Mouse (Mus musculus): Measurements from ENCODE around the gene Ubxn7. TPM values are rescaled to one million over a fixed set of nuclear protein-coding genes. Genes with fewer than 3 reads are reported as not detected.

The Ubxn7 gene
- polyA plus RNA-seq, 2 experiments, result 18.6 to 23.7 TPM

DNA sequence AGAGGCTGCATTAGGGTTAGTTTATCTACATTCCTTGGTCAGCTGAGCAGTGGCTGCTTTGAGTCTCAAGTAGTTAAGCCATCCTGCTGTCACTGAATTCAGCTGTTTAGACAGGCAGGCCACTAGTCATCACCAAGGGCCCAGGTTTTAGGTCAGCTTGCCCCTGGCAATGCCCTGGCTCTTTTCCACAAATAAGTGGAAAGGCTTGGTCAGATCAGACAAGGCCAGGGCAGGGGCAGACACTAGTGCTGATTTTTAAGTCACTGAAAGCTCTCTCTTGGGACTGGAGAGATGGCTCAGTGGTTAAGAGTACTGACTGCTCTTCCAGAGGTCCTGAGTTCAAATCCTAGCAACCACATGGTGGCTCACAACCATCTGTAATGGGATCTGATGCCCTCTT lies 4.9 kb downstream of the Ubxn7 start:
- Histone ChIP-seq H3K4me2 (replicated peaks; ENCODE audit: low read depth, low read length, severe bottlenecking) (no peak overlapping the region), H3K36me3 (ENCODE audit: control insufficient read depth, insufficient read depth, low read length) (no peaks in the 10 kb centered on the region), H3K27me3 (ENCODE audit: control insufficient read depth, insufficient read depth, low read length) (no peaks in the 10 kb centered on the region), H3K4me3 (replicated peaks; ENCODE audit: low read length) (no peak overlapping the region), H3K27ac (replicated peaks; ENCODE audit: low read depth, low read length) (no peak overlapping the region), H3K4me1 (ENCODE audit: control insufficient read depth, insufficient read depth, low read length) (no peaks in the 10 kb centered on the region), H3K9ac (ENCODE audit: low read depth, low read length, severe bottlenecking) (no peak overlapping the region), H3K9me3 (ENCODE audit: control insufficient read depth, low read length) (no peaks in the 10 kb centered on the region)
- no peak for DNase-seq (ENCODE audit: low spot score)
- no peak for ATAC-seq (ENCODE audit: low FRiP score, low read depth)
- TF ChIP-seq POLR2A (IDR thresholded peaks at IDR 0.05; ENCODE audit: borderline replicate concordance, extremely low read depth, insufficient read depth, insufficient read length), result no peak

- Histone ChIP-seq H3K9me3 (ENCODE audit: control insufficient read depth, low read length) (no peaks in the 10 kb centered on the region), H3K4me1 (ENCODE audit: control insufficient read depth, insufficient read depth, low read length) (no peaks in the 10 kb centered on the region), H3K4me3 (replicated peaks; ENCODE audit: low read length) (no peak overlapping the region), H3K36me3 (ENCODE audit: control insufficient read depth, insufficient read depth, low read length) (no peaks in the 10 kb centered on the region), H3K9ac (ENCODE audit: low read depth, low read length, severe bottlenecking) (no peak overlapping the region), H3K4me2 (replicated peaks; ENCODE audit: low read depth, low read length, severe bottlenecking) (no peak overlapping the region), H3K27ac (replicated peaks; ENCODE audit: low read depth, low read length) (no peak overlapping the region), H3K27me3 (ENCODE audit: control insufficient read depth, insufficient read depth, low read length) (no peaks in the 10 kb centered on the region)
- TF ChIP-seq POLR2A (IDR thresholded peaks at IDR 0.05; ENCODE audit: borderline replicate concordance, extremely low read depth, insufficient read depth, insufficient read length), result no peak
- ATAC-seq (ENCODE audit: low FRiP score, low read depth) (no peak), DNase-seq (ENCODE audit: low spot score) (no peak)
- WGBS, result 81% methylated on average over 1 of the region's 1 CpGs
Observed at GRCm38 (mm10) chr16:32340451-32340850, 8.4 kb downstream of the Ubxn7 start.

- DNase-seq (ENCODE audit: low spot score), result no peak
- no peak for ATAC-seq (ENCODE audit: low FRiP score, low read depth)
- Histone ChIP-seq H3K4me2 (replicated peaks; ENCODE audit: low read depth, low read length, severe bottlenecking) (no peak overlapping the region), H3K36me3 (ENCODE audit: control insufficient read depth, insufficient read depth, low read length) (no peaks in the 10 kb centered on the region), H3K9ac (ENCODE audit: low read depth, low read length, severe bottlenecking) (no peak overlapping the region), H3K4me1 (ENCODE audit: control insufficient read depth, insufficient read depth, low read length) (no peaks in the 10 kb centered on the region), H3K27ac (replicated peaks; ENCODE audit: low read depth, low read length) (no peak overlapping the region), H3K27me3 (ENCODE audit: control insufficient read depth, insufficient read depth, low read length) (no peaks in the 10 kb centered on the region), H3K4me3 (replicated peaks; ENCODE audit: low read length) (no peak overlapping the region), H3K9me3 (ENCODE audit: control insufficient read depth, low read length) (no peaks in the 10 kb centered on the region)
- no peak for TF ChIP-seq POLR2A (IDR thresholded peaks at IDR 0.05; ENCODE audit: borderline replicate concordance, extremely low read depth, insufficient read depth, insufficient read length)
Observed at GRCm38 (mm10) chr16:32345521-32345920, 13.5 kb downstream of the Ubxn7 start.

- Histone ChIP-seq H3K27me3 (ENCODE audit: control insufficient read depth, insufficient read depth, low read length) (no peaks in the 10 kb centered on the region), H3K27ac (replicated peaks; ENCODE audit: low read depth, low read length) (no peak overlapping the region), H3K9me3 (ENCODE audit: control insufficient read depth, low read length) (no peaks in the 10 kb centered on the region), H3K36me3 (ENCODE audit: control insufficient read depth, insufficient read depth, low read length) (peaks cover 27% of the 10 kb centered on the region), H3K9ac (ENCODE audit: low read depth, low read length, severe bottlenecking) (no peak overlapping the region), H3K4me1 (ENCODE audit: control insufficient read depth, insufficient read depth, low read length) (no peaks in the 10 kb centered on the region), H3K4me3 (replicated peaks; ENCODE audit: low read length) (no peak overlapping the region), H3K4me2 (replicated peaks; ENCODE audit: low read depth, low read length, severe bottlenecking) (no peak overlapping the region)
- ATAC-seq (ENCODE audit: low FRiP score, low read depth) (no peak), DNase-seq (ENCODE audit: low spot score) (no peak)
- 82% methylated on average over 3 of the region's 3 CpGs for WGBS
- no peak for TF ChIP-seq POLR2A (IDR thresholded peaks at IDR 0.05; ENCODE audit: borderline replicate concordance, extremely low read depth, insufficient read depth, insufficient read length)
Observed at GRCm38 (mm10) chr16:32350776-32351175, 18.7 kb downstream of the Ubxn7 start.

DNA sequence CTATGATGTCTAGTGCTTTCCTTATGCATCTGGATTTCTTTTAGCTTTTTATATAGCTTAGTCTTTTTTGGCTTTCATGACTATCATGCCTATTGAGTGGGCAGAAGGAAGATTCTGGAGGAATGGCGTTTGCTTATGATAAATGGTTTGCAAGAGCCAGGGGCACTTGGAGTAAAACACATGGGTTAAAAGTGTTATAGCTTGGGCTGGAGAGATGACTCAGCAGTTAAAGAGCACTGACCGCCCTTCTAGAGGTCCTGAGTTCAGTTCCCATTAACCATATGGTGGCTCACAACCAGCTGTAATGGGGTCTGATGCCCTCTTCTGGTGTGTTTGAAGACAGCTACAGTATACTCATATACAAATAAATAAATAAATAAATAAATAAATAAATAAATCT lies 31.5 kb downstream of the Ubxn7 start:
- no peak for DNase-seq (ENCODE audit: low spot score)
- Histone ChIP-seq H3K9ac (ENCODE audit: low read depth, low read length, severe bottlenecking) (no peak overlapping the region), H3K27me3 (ENCODE audit: control insufficient read depth, insufficient read depth, low read length) (no peaks in the 10 kb centered on the region), H3K4me1 (ENCODE audit: control insufficient read depth, insufficient read depth, low read length) (no peaks in the 10 kb centered on the region), H3K4me2 (replicated peaks; ENCODE audit: low read depth, low read length, severe bottlenecking) (no peak overlapping the region), H3K9me3 (ENCODE audit: control insufficient read depth, low read length) (no peaks in the 10 kb centered on the region), H3K27ac (replicated peaks; ENCODE audit: low read depth, low read length) (no peak overlapping the region), H3K4me3 (replicated peaks; ENCODE audit: low read length) (no peak overlapping the region), H3K36me3 (ENCODE audit: control insufficient read depth, insufficient read depth, low read length) (peaks cover 56% of the 10 kb centered on the region)
- WGBS, result 85% methylated on average over 2 of the region's 2 CpGs
- ATAC-seq (ENCODE audit: low FRiP score, low read depth), result no peak
- no peak for TF ChIP-seq POLR2A (IDR thresholded peaks at IDR 0.05; ENCODE audit: borderline replicate concordance, extremely low read depth, insufficient read depth, insufficient read length)

- DNase-seq (ENCODE audit: low spot score), result no peak
- Histone ChIP-seq H3K27me3 (ENCODE audit: control insufficient read depth, insufficient read depth, low read length) (no peaks in the 10 kb centered on the region), H3K36me3 (ENCODE audit: control insufficient read depth, insufficient read depth, low read length) (peaks cover 71% of the 10 kb centered on the region), H3K9ac (ENCODE audit: low read depth, low read length, severe bottlenecking) (no peak overlapping the region), H3K4me2 (replicated peaks; ENCODE audit: low read depth, low read length, severe bottlenecking) (no peak overlapping the region), H3K9me3 (ENCODE audit: control insufficient read depth, low read length) (no peaks in the 10 kb centered on the region), H3K4me3 (replicated peaks; ENCODE audit: low read length) (no peak overlapping the region), H3K27ac (replicated peaks; ENCODE audit: low read depth, low read length) (no peak overlapping the region), H3K4me1 (ENCODE audit: control insufficient read depth, insufficient read depth, low read length) (no peaks in the 10 kb centered on the region)
- ATAC-seq (ENCODE audit: low FRiP score, low read depth), result no peak
- WGBS, result 80% methylated on average over 4 of the region's 4 CpGs
- TF ChIP-seq POLR2A (IDR thresholded peaks at IDR 0.05; ENCODE audit: borderline replicate concordance, extremely low read depth, insufficient read depth, insufficient read length), result no peak
Observed at GRCm38 (mm10) chr16:32371351-32371750, 39.3 kb downstream of the Ubxn7 start.

Measured in limb, embryonic 14.5 days (tissue).